Mouse (Mus musculus) heart, embryonic 10.5 days (tissue): ENCODE measurements at regions not wholly inside any gene's neighbourhood (a gene's known extent, or its start where the extent isn't known, plus 50 kb on each side); places are given as distances from the start of the nearest gene placed in this dataset.

Experiments
- DNase-seq: peaks from one replicate; pipeline ENCODE4 v3.0.0-alpha.2; 2017; ENCODE audit warnings: low spot score
- H3K27ac ChIP-seq: fragments of 300-500 bp; sonication (generic); 2 replicates; pipeline ENCODE4 v1.5.1; 2016; ENCODE audit warnings: mild to moderate bottlenecking
- H3K27me3 ChIP-seq: fragments of 300-500 bp; sonication (generic); 2 replicates; pipeline ENCODE4 v1.6.1; 2016; ENCODE audit warnings: mild to moderate bottlenecking; ENCODE audit not compliant: poor library complexity, insufficient read depth, severe bottlenecking
- H3K36me3 ChIP-seq: fragments of 300-500 bp; sonication (generic); 2 replicates; pipeline ENCODE4 v1.6.1; 2016; ENCODE audit warnings: mild to moderate bottlenecking, moderate library complexity
- H3K4me1 ChIP-seq: fragments of 300-500 bp; sonication (generic); 2 replicates; pipeline ENCODE4 v1.6.1; 2016; ENCODE audit warnings: mild to moderate bottlenecking
- H3K4me3 ChIP-seq: fragments of 300-500 bp; sonication (generic); 2 replicates; pipeline ENCODE4 v1.5.1; 2016; ENCODE audit warnings: mild to moderate bottlenecking, moderate library complexity
- H3K9me3 ChIP-seq: fragments of 300-500 bp; sonication (generic); 2 replicates; pipeline ENCODE4 v1.6.1; 2016; ENCODE audit warnings: mild to moderate bottlenecking, moderate library complexity
- WGBS: fragments of 180-500 bp; shearing (Covaris S2); methylation state at CpG from one replicate; pipeline ENCODE4 v1.1.7; 2016; 5-methylcytosine and 5-hydroxymethylcytosine counted together

GRCm38 (mm10) chr12:118784643-118785042, 61.5 kb upstream of the Sp8 start:
- Histone ChIP-seq H3K36me3 (no peaks in the 10 kb centered on the region), H3K4me1 (no peaks in the 10 kb centered on the region), H3K9me3 (no peaks in the 10 kb centered on the region), H3K27me3 (no peaks in the 10 kb centered on the region), H3K4me3 (no peak overlapping the region), H3K27ac (no peak overlapping the region)
- no peak for DNase-seq
- WGBS = 80% methylated on average over 1 of the region's 1 CpGs

DNA sequence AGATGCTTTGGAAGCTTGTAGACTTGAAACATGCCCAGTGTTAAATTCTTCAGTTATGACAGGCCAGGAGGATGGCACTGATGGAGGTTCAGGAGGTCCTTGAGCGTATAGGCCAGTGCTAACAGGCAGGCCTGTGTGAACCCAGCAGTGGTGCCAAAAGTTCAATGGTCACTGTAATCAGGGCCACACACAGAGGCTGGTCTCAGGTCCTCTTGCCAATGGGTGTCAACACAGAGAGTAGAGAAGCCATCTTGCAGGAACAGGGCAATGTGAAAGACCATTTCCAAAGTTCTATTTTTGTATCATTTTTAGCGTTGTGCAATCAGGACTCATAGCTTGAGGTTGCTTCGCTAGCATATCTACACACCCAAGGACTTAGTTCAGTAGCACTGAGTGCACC, 64.2 kb upstream of the Sp8 start:
- Histone ChIP-seq H3K4me1 (peaks cover 2% of the 10 kb centered on the region; the same call in 1 of the 2 replicates), H3K27ac (no peak overlapping the region), H3K27me3 (no peaks in the 10 kb centered on the region), H3K4me3 (no peak overlapping the region), H3K36me3 (no peaks in the 10 kb centered on the region), H3K9me3 (no peaks in the 10 kb centered on the region)
- DNase-seq = no peak
- WGBS = 80% methylated on average over 3 of the region's 3 CpGs

DNA sequence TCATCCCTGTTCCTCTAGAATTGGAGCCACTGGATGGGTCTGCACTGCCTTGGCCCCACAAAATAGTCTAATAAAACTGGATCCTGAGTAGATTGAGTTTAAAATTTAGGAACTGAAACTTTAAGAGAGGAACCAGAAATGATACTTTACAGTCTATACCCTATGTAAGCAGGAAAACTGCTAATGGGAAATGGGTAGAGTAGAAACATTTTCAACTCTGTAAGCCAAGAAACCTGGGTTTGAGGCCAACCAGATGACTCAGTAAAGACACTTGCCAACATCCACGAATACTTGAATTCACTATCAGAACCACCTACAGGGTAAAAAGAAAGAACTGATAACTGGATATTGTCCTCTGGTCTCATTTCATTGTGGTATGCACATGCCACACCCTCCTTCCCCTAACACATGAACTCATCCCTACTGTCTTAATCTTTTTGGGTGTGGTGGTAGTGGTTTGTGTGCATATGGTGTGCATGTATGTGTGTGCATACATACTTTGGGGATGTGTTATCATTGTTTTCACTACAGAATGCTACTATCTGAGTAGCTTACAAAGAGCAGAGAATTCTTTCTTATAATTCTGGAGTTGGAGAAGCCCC, 70.6 kb upstream of the Sp8 start:
- 59% methylated on average over 1 of the region's 1 CpGs for WGBS
- Histone ChIP-seq H3K4me1 (peaks cover 2% of the 10 kb centered on the region; the same call in 1 of the 2 replicates), H3K36me3 (no peaks in the 10 kb centered on the region), H3K27ac (no peak overlapping the region), H3K27me3 (no peaks in the 10 kb centered on the region), H3K9me3 (no peaks in the 10 kb centered on the region), H3K4me3 (no peak overlapping the region)
- no peak for DNase-seq

DNA sequence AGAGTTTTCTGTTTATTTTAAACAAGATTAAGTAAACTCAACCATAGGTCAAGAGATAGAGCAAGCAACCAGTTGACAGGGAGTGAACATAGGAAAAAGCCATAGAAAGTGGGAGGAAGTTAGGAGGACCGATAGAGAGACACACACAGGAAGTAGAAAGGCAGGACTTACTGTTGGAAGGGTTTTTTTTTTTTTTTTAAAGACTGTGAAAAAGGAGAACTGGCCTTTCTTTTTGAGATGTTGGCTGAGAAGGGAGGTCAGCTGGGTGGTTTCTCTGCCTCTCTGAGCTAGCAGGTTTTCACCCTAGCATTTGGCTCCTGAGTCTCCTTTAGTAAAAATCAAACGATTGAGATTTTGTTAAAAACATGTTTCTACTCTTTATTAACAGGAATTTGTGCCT, 73.3 kb upstream of the Sp8 start:
- Histone ChIP-seq H3K27ac (no peak overlapping the region), H3K27me3 (no peaks in the 10 kb centered on the region), H3K4me1 (no peaks in the 10 kb centered on the region), H3K36me3 (no peaks in the 10 kb centered on the region), H3K9me3 (no peaks in the 10 kb centered on the region), H3K4me3 (no peak overlapping the region)
- DNase-seq = no peak
- 64% methylated on average over 2 of the region's 2 CpGs for WGBS

DNA sequence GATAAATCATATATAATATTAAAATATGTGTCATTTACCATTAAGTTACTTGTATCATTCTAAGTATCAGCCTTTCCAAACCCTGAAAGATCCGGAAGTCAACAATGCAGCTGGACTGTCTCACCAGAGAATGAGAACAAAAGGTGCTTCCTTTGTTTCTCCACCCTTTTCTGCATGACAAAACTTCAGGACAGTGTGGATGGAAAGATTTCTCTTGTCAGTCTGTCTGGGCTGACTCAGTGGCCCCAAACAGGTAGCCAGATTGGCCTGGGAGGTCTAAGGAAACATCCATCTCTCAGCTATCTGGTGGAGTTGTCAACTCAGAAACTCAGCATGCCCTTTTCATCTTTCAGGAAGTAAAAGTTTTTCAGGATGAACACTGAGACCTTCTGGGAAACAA, 79.7 kb upstream of the Sp8 start:
- no peak overlapping the region for H3K27ac ChIP-seq
- no peaks in the 10 kb centered on the region for H3K36me3 ChIP-seq
- WGBS = 76% methylated on average over 1 of the region's 1 CpGs
- no peaks in the 10 kb centered on the region for H3K4me1 ChIP-seq
- H3K4me3 ChIP-seq = no peak overlapping the region
- DNase-seq = no peak
- H3K27me3 ChIP-seq = no peaks in the 10 kb centered on the region
- H3K9me3 ChIP-seq = no peaks in the 10 kb centered on the region

DNA sequence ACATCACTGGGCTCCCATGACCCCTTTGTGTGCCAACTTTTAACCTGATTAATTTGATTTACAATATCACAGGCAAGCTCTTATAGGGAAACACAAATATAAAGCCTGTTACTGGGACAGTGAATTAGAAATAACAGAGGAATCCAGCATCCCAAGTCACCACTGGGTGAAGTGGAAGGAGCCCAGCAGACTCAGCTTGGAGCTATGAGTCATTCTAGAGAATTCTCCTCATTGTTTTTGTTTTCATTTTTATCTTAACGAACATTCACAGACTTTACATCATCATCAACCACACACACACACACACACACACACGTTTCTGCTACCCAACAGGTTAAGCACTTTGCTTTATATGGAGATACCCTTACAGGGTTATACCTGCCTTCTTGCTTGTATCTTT, 92.1 kb upstream of the Sp8 start:
- H3K4me3 ChIP-seq = no peak overlapping the region
- H3K36me3 ChIP-seq = no peaks in the 10 kb centered on the region
- no peak for DNase-seq
- H3K4me1 ChIP-seq = no peaks in the 10 kb centered on the region
- H3K9me3 ChIP-seq = no peaks in the 10 kb centered on the region
- H3K27ac ChIP-seq = no peak overlapping the region
- WGBS = 60% methylated on average over 2 of the region's 2 CpGs
- H3K27me3 ChIP-seq = no peaks in the 10 kb centered on the region

DNA sequence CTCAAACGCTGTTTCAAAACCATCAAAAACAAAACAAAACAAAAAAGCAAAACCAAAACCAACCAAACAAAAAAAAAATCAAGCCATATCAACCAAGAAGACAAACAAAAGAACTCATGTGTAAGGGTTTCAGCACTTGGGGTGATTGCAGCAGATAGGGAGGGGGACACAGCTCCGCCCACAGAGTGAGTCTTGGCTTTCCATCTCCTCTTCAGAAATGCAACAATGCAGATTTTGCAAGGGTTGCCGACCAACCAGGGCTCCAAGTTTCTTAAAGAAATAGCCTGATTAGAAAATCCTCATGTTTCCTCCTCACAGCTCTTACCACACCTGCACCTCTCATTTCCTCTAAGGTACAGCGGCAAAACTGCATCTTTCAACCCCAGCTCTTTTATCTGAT, 107.0 kb upstream of the Sp8 start:
- Histone ChIP-seq H3K27me3 (no peaks in the 10 kb centered on the region), H3K4me3 (no peak overlapping the region), H3K36me3 (no peaks in the 10 kb centered on the region), H3K4me1 (no peaks in the 10 kb centered on the region), H3K9me3 (no peaks in the 10 kb centered on the region), H3K27ac (no peak overlapping the region)
- WGBS = 67% methylated on average over 4 of the region's 4 CpGs
- no peak for DNase-seq

- WGBS = 81% methylated on average over 4 of the region's 4 CpGs
- Histone ChIP-seq H3K4me3 (no peak overlapping the region), H3K9me3 (no peaks in the 10 kb centered on the region), H3K27me3 (no peaks in the 10 kb centered on the region), H3K36me3 (no peaks in the 10 kb centered on the region), H3K4me1 (no peaks in the 10 kb centered on the region), H3K27ac (no peak overlapping the region)
- DNase-seq = no peak
Observed at GRCm38 (mm10) chr12:118725891-118726290, 120.2 kb upstream of the Sp8 start.

GRCm38 (mm10) chr12:118719878-118720573, 126.1 kb upstream of the Sp8 start:
- Histone ChIP-seq H3K36me3 (no peaks in the 10 kb centered on the region), H3K4me1 (no peaks in the 10 kb centered on the region), H3K9me3 (no peaks in the 10 kb centered on the region), H3K27me3 (no peaks in the 10 kb centered on the region), H3K27ac (no peak overlapping the region), H3K4me3 (no peak overlapping the region)
- 81% methylated on average over 4 of the region's 4 CpGs for WGBS
- no peak for DNase-seq

- Histone ChIP-seq H3K27me3 (no peaks in the 10 kb centered on the region), H3K4me3 (no peak overlapping the region), H3K4me1 (no peaks in the 10 kb centered on the region), H3K27ac (no peak overlapping the region), H3K36me3 (no peaks in the 10 kb centered on the region), H3K9me3 (no peaks in the 10 kb centered on the region)
- DNase-seq = no peak
- 68% methylated on average over 4 of the region's 4 CpGs for WGBS
Observed at GRCm38 (mm10) chr12:118716824-118717223, 129.3 kb upstream of the Sp8 start.

GRCm38 (mm10) chr12:118706626-118707025, 139.5 kb upstream of the Sp8 start:
- H3K4me3 ChIP-seq = no peak overlapping the region
- H3K27ac ChIP-seq = no peak overlapping the region
- no peaks in the 10 kb centered on the region for H3K27me3 ChIP-seq
- H3K9me3 ChIP-seq = no peaks in the 10 kb centered on the region
- no peaks in the 10 kb centered on the region for H3K36me3 ChIP-seq
- no peak for DNase-seq
- 81% methylated on average over 7 of the region's 7 CpGs for WGBS
- H3K4me1 ChIP-seq = no peaks in the 10 kb centered on the region

- Histone ChIP-seq H3K27me3 (no peaks in the 10 kb centered on the region), H3K27ac (no peak overlapping the region), H3K9me3 (no peaks in the 10 kb centered on the region), H3K36me3 (no peaks in the 10 kb centered on the region), H3K4me3 (no peak overlapping the region), H3K4me1 (no peaks in the 10 kb centered on the region)
- no peak for DNase-seq
- 70% methylated on average over 2 of the region's 2 CpGs for WGBS
Observed at GRCm38 (mm10) chr12:118704826-118705225, 141.3 kb upstream of the Sp8 start.

- DNase-seq = no peak
- Histone ChIP-seq H3K4me3 (no peak overlapping the region), H3K4me1 (no peaks in the 10 kb centered on the region), H3K27ac (no peak overlapping the region), H3K27me3 (no peaks in the 10 kb centered on the region), H3K9me3 (no peaks in the 10 kb centered on the region), H3K36me3 (no peaks in the 10 kb centered on the region)
- 77% methylated on average over 12 of the region's 12 CpGs for WGBS
Observed at GRCm38 (mm10) chr12:118703730-118704129, 142.4 kb upstream of the Sp8 start.
